Mouse (Mus musculus) CH12F3 (cell line): ENCODE data around the gene Phb.
"Not testable (repeated sequence)": the region's sequence is repeated elsewhere in the genome, so short reads cannot be mapped to it uniquely, and the experiment has no call there.

Experiments used
- in situ Hi-C: fragments of 300-500 bp; cut with MboI; formaldehyde crosslinking; loops from 2 replicates; pipeline ENCODE4 v1.14.3; 2020; ENCODE audit warnings: low sequenced_read_pairs

The Phb gene

DNA sequence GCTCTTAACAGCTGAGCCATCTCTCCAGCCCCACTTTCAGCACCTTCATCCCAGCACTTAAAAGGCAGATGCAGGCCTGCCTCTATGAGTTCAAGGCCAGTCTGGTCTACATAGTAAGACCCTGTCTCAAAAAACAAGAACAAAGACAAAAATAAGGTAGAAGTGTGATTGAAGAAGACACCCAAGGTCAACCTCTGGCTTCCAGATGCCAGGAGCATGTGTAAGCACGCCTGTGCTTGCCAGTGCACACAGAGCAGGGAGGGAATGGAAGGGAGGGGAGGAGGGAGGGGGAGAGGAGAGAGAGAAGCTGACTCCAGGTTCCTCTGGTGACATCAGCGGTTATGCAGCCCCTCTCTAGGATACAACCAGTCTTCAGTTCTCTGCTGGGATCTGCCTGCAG is 16.8 kb upstream of the Phb start:
- in situ Hi-C loops: no loop called here

DNA sequence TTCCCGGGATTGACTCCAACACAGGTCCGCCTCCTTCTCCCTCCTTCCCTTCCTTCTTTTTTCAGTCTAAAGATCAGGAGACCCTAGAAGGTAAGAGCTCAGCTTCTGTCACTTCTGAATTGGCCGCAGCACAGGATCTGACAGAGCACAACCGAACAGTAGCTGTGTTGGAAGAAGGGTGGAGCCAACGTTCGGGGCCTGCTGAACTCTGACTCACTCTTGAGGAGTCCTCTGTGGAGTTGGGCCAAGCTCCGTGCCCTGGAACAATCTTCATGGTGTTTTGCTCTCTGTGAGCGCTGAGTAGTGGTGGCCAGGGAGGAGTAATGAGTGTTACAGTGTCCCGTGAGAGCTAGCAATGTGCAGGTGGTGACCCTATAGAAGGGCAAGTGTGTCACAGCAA is 15.8 kb upstream of the Phb start:
- in situ Hi-C loops: no loop called here

DNA sequence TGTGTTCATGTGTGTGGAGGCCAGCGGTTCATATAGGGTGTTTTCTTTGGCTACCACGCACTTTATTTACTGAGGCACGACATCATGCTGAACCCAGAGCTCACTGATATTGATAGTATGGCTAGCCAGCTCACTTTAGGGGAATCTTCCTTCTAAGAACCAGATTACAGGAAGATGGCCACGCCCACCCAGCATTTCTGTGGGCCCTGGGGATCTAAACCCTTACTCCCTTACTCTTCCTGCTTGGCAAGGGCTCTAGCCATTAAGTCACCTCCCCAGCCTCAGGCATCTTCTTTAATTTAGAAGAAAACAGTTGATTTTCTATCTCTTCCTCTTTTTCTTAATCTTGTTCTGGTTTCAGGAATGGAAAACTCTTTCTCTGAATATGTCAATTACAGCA is 9.3 kb upstream of the Phb start:
- in situ Hi-C loops: loop anchor here (5.0 kb wide), 1 partner anchor 125 kb away; no protein-coding TSS in a partner anchor

DNA sequence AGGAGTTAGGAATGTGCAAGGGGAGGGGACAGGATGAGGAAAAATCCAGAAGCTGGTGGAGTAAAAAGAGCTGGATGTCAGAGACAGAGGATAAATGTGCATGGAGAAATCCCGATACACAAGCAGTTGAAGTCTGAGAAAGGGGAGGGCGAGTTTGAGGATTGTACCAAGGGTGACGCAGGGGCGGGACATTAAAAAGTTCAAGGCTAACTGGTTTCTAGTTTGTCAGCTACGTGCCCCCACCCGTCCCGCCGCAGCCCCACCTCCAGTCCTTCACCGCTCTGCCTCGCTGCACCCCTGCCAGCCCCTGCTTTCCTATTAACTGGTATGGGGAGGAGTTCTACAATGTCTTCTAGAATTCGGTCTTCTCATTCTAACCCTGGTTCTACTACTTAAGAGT is 420 bp downstream of the Phb start:
- in situ Hi-C loops: no loop called here

DNA sequence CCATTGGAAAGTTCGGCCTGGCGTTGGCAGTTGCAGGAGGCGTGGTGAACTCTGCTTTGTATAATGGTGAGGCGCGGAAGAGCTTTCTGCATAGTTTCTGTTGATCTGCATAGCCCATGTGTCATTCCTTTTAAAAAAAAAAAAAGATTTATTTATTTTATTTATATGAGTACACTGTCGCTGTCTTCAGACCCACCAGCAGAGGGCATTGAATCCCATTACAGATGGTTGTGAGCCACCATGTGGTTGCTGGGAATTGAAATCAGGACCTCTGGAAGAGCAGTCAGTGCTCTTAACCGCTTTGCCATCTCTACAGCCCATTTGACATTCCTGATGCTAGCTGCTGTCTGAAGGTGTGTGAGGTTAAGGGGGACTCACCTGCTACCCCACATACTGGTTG is 1.3 kb downstream of the Phb start:
- in situ Hi-C loops: not testable (repeated sequence)

DNA sequence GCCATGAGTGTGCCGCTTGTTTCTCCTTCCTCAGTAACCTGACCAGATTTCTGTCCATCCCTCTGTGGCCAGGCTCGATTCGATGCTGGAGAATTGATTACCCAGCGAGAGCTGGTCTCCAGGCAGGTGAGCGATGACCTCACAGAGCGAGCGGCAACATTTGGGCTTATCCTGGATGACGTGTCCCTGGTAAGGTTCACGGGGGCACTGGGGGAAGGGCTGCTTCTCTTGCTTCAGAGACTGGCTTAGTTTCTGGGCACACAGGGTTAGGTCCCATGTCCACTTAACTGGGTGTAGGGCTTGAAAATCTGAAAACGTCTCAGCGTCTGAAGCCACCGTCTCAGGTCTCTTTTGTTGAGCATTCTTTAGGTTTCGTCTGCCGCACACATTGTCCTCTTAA is 8.7 kb downstream of the Phb start:
- in situ Hi-C loops: no loop called here

DNA sequence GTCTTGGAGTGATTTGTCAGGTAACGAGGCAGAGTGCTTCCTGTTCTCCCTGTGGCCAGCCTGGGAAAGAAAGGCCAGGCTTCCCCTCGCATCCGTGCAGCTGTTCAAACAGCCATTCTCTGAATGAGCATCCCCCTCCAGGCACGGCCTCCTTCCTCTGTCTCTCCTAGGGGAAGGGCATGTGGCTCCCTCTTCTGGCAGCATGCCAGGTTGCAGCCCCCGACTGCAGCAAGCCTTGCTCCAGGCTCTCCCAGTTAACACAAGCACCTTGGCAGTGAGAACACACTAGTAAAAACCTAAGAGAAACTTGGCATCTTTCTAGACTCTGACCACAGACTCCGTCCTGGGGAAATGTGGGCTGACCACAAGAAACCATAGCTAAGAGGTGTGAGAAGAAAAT is 9.6 kb downstream of the Phb start:
- in situ Hi-C loops: no loop called here

DNA sequence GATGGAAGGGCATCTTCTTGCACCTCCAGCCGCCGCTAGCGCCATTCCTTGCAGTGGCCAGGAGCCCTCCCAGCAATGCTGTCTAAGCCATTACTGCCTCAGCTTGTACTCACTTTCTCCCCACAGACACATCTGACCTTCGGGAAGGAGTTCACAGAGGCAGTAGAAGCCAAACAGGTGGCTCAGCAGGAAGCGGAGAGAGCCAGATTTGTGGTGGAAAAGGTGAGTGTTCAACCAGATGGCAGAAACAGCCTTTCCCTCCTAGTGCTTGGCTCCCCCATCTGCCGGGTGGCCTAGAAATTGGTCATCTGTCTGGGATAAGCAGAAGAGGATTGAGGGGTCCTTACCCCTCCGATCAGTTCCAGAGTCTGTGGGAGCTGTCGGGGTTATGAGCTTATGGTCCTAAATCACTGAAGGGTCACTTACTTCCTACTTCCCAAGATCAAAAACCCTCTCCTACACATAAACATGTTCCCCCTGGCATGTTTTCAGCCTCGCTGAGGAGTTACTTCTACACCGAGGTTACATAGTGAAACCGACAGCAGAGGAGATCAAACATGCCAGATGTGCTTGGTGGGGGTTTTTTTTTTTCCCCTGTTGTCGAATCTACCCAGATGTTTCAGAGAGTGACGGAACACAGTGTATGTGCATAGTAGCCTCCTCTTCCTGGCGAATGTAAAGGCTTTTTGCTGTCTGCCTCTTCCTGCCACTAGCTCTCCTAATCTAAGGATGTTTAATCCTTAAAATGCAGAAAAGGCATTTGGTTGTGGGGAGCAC is 11.4 kb downstream of the Phb start:
- in situ Hi-C loops: no loop called here

DNA sequence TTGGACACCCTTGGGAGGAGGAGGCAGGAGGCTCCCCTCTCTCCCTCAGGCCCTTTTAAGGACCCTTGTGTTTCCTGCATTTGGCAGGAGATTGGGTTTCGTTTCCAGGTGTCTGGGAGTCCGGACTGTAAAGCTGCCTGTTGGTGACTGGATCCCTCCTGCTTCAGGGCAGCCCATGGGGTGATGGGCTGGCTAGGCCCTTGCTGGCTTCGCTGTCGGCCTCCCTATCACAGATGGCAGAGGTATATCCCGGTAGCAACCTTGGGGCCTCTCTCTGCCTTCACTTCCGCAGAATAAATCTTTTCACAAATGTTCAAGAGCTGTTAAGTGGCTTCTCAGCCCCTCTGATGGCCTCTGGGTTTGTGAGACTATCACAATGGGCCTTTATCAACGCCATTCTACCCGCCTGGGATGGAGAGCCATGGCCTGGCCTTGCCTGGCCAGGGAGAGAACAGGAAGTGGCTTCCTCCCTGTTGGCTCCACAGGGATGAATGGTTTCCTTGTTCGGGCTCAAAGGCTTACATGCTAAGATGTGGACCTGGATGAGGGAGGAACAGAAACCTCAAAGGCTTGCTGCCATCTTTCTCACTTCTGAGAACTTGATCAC is 15.3 kb downstream of the Phb start:
- in situ Hi-C loops: no loop called here

DNA sequence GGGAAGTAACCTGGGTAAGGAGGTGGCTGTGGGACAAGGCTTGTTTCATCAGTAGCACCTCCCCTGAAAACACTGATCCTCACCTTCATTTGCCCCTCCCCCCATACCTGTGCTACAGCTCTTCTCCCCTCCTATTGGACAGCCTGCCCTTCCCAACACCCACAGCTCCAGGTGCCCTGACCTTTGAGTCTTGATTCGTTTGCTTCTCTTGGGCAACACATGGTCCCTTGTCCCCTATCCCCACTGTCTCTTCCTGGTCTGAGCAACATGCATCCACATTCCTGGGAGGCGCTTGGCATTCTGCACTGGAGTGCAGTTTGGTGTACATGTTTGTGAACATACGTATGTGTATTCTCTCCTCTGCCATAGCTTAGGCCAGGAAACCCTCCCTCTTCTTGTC is 16.2 kb downstream of the Phb start:
- in situ Hi-C loops: no loop called here

DNA sequence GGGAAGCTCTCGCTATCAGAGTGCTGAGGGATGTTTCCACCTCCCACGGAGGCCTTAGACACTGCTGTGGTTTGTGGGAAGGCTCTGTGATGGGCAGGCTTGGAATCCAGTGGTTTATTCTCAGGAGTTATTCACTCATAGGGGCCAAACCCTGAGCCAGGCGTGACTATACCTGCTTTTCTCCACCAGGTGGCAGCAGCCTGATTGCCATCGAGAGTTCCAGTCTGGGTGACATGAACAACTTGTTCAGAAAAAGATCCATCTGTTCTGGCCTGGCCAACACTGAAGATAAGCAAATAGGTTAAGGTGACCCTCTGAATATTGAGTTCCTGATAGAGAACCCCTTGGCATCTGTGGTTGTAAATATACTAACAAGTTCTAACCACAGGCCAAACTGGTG is 19.3 kb downstream of the Phb start:
- in situ Hi-C loops: loop anchor here (5.0 kb wide), 1 partner anchor 66 kb away; no protein-coding TSS in a partner anchor

DNA sequence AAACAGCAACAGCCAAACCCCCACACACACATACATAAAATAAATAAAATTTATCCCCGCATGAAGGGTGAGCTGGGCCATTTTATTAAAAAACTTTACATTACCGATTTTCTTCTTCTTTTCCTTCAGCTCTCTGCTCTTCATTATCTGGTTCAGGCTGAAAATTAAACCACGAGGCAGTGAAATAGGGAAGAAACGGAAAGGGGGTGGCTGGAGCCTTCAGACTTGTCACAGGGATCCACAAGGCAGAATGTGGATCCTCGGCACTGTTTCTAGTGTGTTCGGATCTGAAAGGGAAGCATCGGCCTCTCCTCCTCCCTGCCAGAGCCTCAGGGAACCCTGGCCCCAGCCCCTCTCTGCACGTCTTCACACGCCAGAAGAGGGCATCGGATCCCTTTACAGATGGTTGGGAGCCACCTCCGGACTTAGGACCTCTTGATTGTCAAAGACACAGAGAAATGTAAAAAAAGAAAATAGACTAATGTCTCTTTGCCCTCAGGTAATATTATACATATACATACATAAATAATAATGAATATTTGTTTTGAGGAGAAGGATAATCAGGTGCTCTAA is 20.4 kb downstream of the Phb start:
- in situ Hi-C loops: loop anchor here (5.0 kb wide), 1 partner anchor 65 kb away; no protein-coding TSS in a partner anchor

DNA sequence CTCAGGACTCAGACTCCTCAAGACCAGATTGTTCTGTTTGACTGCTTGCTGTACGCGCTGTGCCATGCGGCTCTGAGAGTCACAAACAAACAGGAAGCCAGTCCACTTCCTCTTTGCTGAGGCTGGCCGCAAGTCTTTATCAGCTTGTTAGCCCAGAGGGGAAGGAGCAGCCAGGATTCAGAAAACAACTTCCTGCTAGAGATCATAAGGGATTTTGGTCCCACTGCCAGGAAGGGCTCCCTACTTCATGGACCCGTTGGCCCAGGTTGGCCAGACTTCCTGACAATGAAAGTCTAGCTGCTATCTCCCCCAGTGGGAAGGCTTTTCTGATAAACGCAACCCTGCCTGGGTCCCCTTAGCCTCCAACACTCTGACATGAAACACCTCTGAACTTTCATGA is 21.8 kb downstream of the Phb start:
- in situ Hi-C loops: loop anchor here (5.0 kb wide), 1 partner anchor 64 kb away; no protein-coding TSS in a partner anchor

DNA sequence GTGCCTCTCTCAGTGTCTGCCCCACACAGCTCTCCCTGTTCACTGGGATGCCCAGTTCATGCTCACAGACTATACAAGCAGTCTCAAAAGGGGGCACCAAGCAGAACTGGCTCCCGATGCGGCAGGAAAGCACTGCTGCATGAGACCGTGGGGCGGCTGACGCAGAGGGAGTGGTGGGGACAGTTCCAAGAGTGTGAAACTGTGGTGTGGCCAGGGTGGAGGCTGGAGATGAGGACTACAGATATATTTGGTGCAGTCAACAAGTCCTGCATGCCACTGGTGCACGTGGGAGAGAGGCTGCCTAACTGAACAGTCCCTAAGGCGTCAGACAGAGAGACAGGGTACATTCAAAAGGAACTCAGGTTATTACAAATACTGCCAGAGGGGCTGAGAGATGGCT is 22.2 kb downstream of the Phb start:
- in situ Hi-C loops: loop anchor here (5.0 kb wide), 1 partner anchor 63 kb away; no protein-coding TSS in a partner anchor

DNA sequence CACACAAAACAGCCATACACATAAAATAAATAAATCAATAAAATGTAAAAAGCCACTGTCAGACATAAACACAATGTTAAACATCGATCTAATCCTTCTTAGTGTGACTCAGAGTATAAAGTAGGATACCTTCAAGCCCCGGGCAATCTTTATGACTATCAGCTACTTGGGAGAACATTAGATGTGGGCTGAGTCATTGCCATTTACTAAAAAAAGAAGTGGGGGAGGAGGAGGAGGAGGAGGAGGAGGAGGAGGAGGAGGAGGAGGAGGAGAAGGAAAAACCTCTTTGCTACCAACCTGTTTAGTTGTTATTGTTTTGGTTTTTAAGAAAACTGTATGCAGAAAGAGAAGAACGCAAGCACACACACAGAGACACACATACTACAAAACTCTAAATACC is 22.8 kb downstream of the Phb start:
- in situ Hi-C loops: loop anchor here (5.0 kb wide), 1 partner anchor 63 kb away; no protein-coding TSS in a partner anchor

DNA sequence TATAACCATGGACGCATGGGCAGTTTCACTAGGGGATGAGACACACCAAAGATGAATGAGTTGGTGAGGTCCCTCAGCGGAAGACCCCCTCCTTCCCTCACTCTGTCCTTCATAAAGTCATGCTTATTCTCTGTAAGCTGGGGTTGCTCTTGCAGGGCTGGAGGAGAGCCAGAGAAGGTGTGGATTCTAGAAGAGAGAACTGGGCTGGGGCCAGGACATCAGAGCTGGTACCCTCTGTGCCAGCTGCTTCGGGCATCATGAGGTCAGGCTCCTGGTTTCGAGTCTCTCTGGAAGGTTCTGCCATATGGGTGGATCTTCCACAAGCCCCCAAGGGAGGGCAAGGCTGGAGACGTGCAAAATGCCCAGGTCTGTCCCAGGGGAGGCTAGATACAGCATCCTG is 31.8 kb downstream of the Phb start:
- in situ Hi-C loops: no loop called here

DNA sequence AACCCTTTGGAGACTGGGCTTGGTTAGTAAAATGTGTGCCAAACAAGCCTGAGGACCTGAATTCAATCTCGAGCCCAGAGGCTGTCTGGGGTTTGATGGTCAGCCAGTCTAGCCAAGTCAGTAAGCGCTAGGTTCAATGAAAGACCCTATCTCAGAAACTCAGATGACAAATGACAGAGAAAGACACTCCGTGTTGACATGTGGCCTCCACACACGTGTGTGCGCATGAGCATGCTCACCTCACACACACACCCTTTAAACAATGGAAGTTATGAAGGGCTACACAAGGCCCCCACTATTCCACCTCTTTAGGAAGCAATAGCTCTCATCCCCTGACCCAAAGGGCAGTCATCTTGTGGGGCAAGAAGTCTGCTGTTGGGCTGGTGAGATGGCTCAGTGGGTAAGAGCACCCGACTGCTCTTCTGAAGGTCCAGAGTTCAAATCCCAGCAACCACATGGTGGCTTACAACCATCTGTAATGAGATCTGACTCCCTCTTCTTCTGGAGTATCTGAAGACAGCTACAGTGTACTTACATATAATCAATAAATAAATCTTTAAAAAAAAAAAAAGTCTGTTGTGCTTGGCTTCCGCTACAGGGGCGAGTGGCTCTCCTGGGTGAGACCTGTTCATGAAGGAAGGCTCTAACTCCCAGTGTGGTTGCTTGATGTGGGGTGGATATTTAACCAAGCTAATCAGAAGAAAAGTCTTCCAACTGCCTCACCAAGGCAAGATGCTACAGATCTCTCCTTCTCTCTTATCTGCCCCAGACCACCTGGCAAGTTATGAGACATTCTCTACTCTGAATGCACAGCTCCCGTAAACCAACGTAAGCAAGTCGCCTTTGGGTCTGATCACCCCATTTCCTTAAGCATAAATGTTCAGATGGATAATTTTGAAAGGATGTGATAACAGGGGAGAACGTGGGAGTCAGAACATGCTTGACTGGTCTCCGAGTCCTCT is 34.3 kb downstream of the Phb start:
- in situ Hi-C loops: no loop called here

DNA sequence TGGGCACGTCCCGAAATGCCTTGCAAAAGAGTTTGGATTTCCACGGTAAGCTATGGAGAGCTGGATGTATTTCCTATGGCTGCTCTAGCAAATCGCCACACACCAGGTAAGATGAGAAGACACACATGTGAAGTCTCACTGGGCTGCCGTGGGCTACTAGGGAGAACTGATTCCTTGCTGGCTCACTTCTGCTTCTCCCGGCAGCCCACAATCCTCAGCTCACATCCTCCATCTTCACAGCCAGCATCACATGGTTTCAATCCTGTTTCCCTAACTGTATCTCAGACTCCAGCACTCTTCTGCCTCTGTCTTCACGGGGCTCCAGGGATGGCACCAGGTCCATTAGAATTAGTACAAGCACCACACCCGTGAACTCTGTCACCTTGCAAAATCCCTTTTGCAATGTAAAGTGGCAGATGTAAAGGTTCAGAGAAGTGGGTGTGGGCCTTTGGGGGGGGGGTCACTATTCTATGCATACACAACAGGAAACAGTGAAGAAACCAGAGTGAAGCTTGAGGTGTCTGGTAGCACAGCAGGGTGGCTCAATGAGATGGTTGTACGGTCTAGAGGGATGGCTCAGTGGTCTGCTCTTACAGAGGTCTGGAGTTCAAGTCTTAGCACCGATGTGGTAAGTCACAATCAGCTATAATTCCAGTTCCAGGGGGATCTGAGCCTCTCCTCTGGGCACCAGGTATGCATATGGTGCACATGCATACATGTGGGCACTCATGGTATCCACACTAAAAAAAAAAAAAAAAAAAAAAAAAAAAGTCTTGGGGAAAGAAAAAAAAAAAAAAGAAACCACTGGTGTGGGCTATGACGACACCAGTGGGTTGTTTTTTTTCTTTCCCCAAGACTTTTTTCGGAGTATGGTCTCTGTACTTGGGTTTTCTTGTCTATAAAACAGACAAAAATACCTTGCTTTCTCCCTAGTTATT is 37.5 kb downstream of the Phb start:
- in situ Hi-C loops: no loop called here

DNA sequence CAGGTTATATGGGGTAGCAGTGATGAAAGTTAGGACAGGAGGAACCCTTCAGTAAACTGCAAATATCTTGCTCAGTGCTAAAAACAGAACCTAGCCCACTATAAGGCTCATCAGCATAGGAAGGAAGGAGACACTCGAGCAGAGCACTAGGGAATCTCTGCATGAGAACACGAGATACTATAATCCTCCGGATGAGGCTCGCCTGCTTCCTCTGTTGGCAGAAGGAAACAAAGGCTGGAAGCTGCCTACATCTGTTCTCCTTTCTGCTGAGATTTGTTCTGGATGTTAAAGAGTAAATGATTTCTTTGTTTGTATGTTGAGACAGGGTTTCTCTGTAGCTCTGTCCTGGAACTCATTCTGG is 38.2 kb downstream of the Phb start:
- in situ Hi-C loops: no loop called here

DNA sequence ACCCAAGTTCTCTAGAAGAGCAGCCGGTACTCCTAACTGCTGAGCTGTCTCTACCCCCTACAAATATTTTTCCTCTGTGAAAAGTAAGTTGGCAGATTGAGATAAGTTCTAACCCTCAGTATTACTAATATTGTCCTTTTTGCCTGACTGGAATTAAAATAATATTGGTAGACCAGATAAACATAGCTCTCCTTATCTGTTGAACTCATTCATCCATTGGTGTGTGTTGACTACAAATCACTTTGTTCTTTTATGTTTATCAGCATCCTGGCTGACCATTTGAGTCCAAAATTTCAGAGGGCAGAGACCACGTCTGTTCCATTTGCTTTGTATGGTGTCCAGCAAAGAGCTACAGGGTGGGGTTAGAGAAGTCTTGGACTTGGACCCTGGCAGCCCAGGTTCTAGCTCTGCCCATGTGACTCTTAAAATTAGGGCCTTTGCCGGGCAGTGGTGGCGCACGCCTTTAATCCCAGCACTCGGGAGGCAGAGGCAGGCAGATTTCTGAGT is 42.8 kb downstream of the Phb start:
- in situ Hi-C loops: no loop called here
